Mouse (Mus musculus) hindbrain, postnatal 0 days (tissue): Measurements from ENCODE around the gene Rpgr. TPM values are rescaled to one million over a fixed set of nuclear protein-coding genes. Genes with fewer than 3 reads are reported as not detected.

Experiments used
- ATAC-seq: fragments of 200-750 bp; cut with Nextera tagmentation; 2 replicates; pipeline ENCODE4 v1.8.0; 2017; ENCODE audit warnings: mild to moderate bottlenecking, moderate TSS enrichment, moderate library complexity
- DNase-seq: peaks from one replicate; pipeline ENCODE4 v3.0.0-alpha.2; 2015; ENCODE audit warnings: low spot score
- H3K27ac ChIP-seq: fragments of 300-500 bp; sonication (generic); 2 replicates; pipeline ENCODE4 v1.5.1; 2014; ENCODE audit warnings: mild to moderate bottlenecking
- H3K27me3 ChIP-seq: fragments of 300-500 bp; sonication (generic); 2 replicates; pipeline ENCODE4 v1.6.1; 2014; ENCODE audit warnings: low read length, mixed read lengths; ENCODE audit not compliant: insufficient read depth
- H3K36me3 ChIP-seq: fragments of 300-500 bp; sonication (generic); 2 replicates; pipeline ENCODE4 v1.6.1; 2014; ENCODE audit warnings: low read length, mixed read lengths; ENCODE audit not compliant: insufficient read depth
- H3K4me1 ChIP-seq: fragments of 300-500 bp; sonication (generic); 2 replicates; pipeline ENCODE4 v1.6.1; 2014; ENCODE audit warnings: antibody characterized with exemption, low read length, mixed read lengths; ENCODE audit not compliant: insufficient read depth
- H3K4me2 ChIP-seq: fragments of 300-500 bp; sonication (generic); 2 replicates; pipeline ENCODE4 v1.6.1; 2014; ENCODE audit warnings: low read depth, mild to moderate bottlenecking, low read length, moderate library complexity, mixed read lengths
- H3K4me3 ChIP-seq: fragments of 300-500 bp; sonication (generic); 2 replicates; pipeline ENCODE4 v1.5.1; 2014; ENCODE audit warnings: low read length
- H3K9ac ChIP-seq: fragments of 300-500 bp; sonication (generic); replicated peaks from 2 replicates; pipeline ENCODE4 v1.6.1; 2014; ENCODE audit warnings: mild to moderate bottlenecking, low read length, moderate library complexity, mixed read lengths
- H3K9me3 ChIP-seq: fragments of 300-500 bp; sonication (generic); 2 replicates; pipeline ENCODE4 v1.6.1; 2016; ENCODE audit warnings: low read length, mixed read lengths
- CTCF ChIP-seq: IDR thresholded peaks from 2 replicates; pipeline ENCODE4 v1.5.1; 2016; ENCODE audit warnings: antibody characterized with exemption, control low read depth, low read depth
- WGBS: fragments of 180-500 bp; shearing (Covaris S2); extraction: QIAGEN DNeasy Blood & Tissue Kit; methylation state at CpG from one replicate; pipeline ENCODE4 v1.1.7; 2014; 5-methylcytosine and 5-hydroxymethylcytosine counted together
- polyA plus RNA-seq: library from polyadenylated mRNA; unstranded; fragments of >200 nt; fragmentation: Nextera tagmentation; extraction: Ambion mirVana; gene quantifications from 2 replicates; pipeline ENCODE4 v1.2.1, GENCODE M21; 2015
- total RNA-seq: library from RNA; depleted of rRNA; stranded (reverse); fragments of >200 nt; gene quantifications from 2 replicates; pipeline ENCODE4 v1.2.3, GENCODE M21; 2014

Rpgr gene
- total and polyA plus RNA-seq, 2 experiments from 2014 or later: 17.9 to 22.9 TPM

- DNase-seq (peak; percentile 5), ATAC-seq (no peak)
- H3K27ac ChIP-seq: no peak within 1 kb of the TSS
- no peaks in the 10 kb centered on the region for H3K27me3 ChIP-seq
- no peaks in the 10 kb centered on the region for H3K4me1 ChIP-seq
- no peak for TF ChIP-seq CTCF
- WGBS: 27% methylated on average over 17 of the region's 19 CpGs
- peak within 1 kb of the TSS; percentile 54 for H3K4me2 ChIP-seq
- peak within 1 kb of the TSS; percentile 31 for H3K4me3 ChIP-seq
- no peaks in the 10 kb centered on the region for H3K36me3 ChIP-seq
- H3K9me3 ChIP-seq: no peaks in the 10 kb centered on the region
- no peak within 1 kb of the TSS; the same call in 1 of the 2 replicates for H3K9ac ChIP-seq
Measured at GRCm38 (mm10) chrX:10117065-10117719, 99.5 kb downstream of the Rpgr start, which contains the start of gene Srpx. Srpx (minus strand) TSS chrX:10117709.

- ATAC-seq (no peak), DNase-seq (no peak)
- Histone ChIP-seq H3K36me3 (no peaks in the 10 kb centered on the region), H3K9me3 (no peaks in the 10 kb centered on the region), H3K4me1 (no peaks in the 10 kb centered on the region), H3K27me3 (no peaks in the 10 kb centered on the region), H3K9ac (no peak overlapping the region), H3K4me3 (no peak overlapping the region), H3K4me2 (no peak overlapping the region), H3K27ac (no peak overlapping the region)
- 40% methylated on average over 3 of the region's 3 CpGs for WGBS
- TF ChIP-seq CTCF: no peak
Measured at GRCm38 (mm10) chrX:10115780-10116179, 100.9 kb downstream of the Rpgr start.

GRCm38 (mm10) chrX:10110736-10111135, 106.0 kb downstream of the Rpgr start:
- no peaks in the 10 kb centered on the region for H3K4me1 ChIP-seq
- no peak for ATAC-seq
- no peak overlapping the region for H3K9ac ChIP-seq
- TF ChIP-seq CTCF: no peak
- no peaks in the 10 kb centered on the region for H3K36me3 ChIP-seq
- no peaks in the 10 kb centered on the region for H3K27me3 ChIP-seq
- no peak overlapping the region for H3K27ac ChIP-seq
- no peak for DNase-seq
- H3K9me3 ChIP-seq: no peaks in the 10 kb centered on the region
- H3K4me2 ChIP-seq: no peak overlapping the region
- no peak overlapping the region for H3K4me3 ChIP-seq
- 73% methylated on average over 1 of the region's 1 CpGs for WGBS

- no peak overlapping the region for H3K27ac ChIP-seq
- ATAC-seq (no peak), DNase-seq (no peak)
- no peak overlapping the region for H3K4me2 ChIP-seq
- H3K36me3 ChIP-seq: no peaks in the 10 kb centered on the region
- no peak overlapping the region for H3K9ac ChIP-seq
- 45% methylated on average over 4 of the region's 4 CpGs for WGBS
- H3K27me3 ChIP-seq: no peaks in the 10 kb centered on the region
- H3K9me3 ChIP-seq: no peaks in the 10 kb centered on the region
- H3K4me3 ChIP-seq: no peak overlapping the region
- H3K4me1 ChIP-seq: no peaks in the 10 kb centered on the region
- no peak for TF ChIP-seq CTCF
Measured at GRCm38 (mm10) chrX:10108558-10108957, 108.2 kb downstream of the Rpgr start.

- Histone ChIP-seq H3K9ac (no peak overlapping the region), H3K9me3 (no peaks in the 10 kb centered on the region), H3K36me3 (no peaks in the 10 kb centered on the region), H3K4me3 (no peak overlapping the region), H3K27me3 (no peaks in the 10 kb centered on the region), H3K27ac (no peak overlapping the region), H3K4me2 (no peak overlapping the region), H3K4me1 (no peaks in the 10 kb centered on the region)
- WGBS: 65% methylated on average over 5 of the region's 5 CpGs
- DNase-seq (no peak), ATAC-seq (no peak)
- no peak for TF ChIP-seq CTCF
Measured at GRCm38 (mm10) chrX:10105475-10105874, 111.2 kb downstream of the Rpgr start.

- H3K27me3 ChIP-seq: no peaks in the 10 kb centered on the region
Measured at GRCm38 (mm10) chrX:10102739-10103138, 114.0 kb downstream of the Rpgr start.

GRCm38 (mm10) chrX:10095797-10096196, 120.9 kb downstream of the Rpgr start:
- H3K27ac ChIP-seq: no peak overlapping the region
- no peaks in the 10 kb centered on the region for H3K4me1 ChIP-seq
- H3K4me2 ChIP-seq: no peak overlapping the region
- H3K9me3 ChIP-seq: no peaks in the 10 kb centered on the region
- peak; percentile 30 for DNase-seq
- WGBS: 61% methylated on average over 3 of the region's 3 CpGs
- H3K36me3 ChIP-seq: no peaks in the 10 kb centered on the region
- H3K4me3 ChIP-seq: no peak overlapping the region
- H3K9ac ChIP-seq: no peak overlapping the region
- no peak for ATAC-seq
- no peak for TF ChIP-seq CTCF
- no peaks in the 10 kb centered on the region for H3K27me3 ChIP-seq

More at GRCm38 (mm10) chrX:10102739-10103138, 114.0 kb downstream of the Rpgr start:
- TF ChIP-seq CTCF: no peak
- H3K36me3 ChIP-seq: no peaks in the 10 kb centered on the region
- no peak for ATAC-seq
- H3K4me3 ChIP-seq: no peak overlapping the region
- no peak overlapping the region for H3K4me2 ChIP-seq
- no peaks in the 10 kb centered on the region for H3K4me1 ChIP-seq
- H3K27ac ChIP-seq: no peak overlapping the region
- no peaks in the 10 kb centered on the region for H3K9me3 ChIP-seq
- WGBS: 84% methylated on average over 1 of the region's 1 CpGs
- no peak for DNase-seq
- H3K9ac ChIP-seq: no peak overlapping the region
